Mouse (Mus musculus) thymus, postnatal 10 days (tissue): ENCODE measurements around the gene Cyct.

ENCODE experiments used
- DNase-seq, 2 experiments: peaks; one replicate each; pipeline ENCODE4 v3.0.0; 2021; ENCODE audit warnings: low spot score in 2 of 2

The Cyct gene

GRCm38 (mm10) chr2:76338215-76339156, 21.8 kb downstream of the Cyct start, which contains the start of gene Pde11a:
TSS of gene Pde11a (minus strand) at chr2:76338774.
- no peak for DNase-seq

DNA sequence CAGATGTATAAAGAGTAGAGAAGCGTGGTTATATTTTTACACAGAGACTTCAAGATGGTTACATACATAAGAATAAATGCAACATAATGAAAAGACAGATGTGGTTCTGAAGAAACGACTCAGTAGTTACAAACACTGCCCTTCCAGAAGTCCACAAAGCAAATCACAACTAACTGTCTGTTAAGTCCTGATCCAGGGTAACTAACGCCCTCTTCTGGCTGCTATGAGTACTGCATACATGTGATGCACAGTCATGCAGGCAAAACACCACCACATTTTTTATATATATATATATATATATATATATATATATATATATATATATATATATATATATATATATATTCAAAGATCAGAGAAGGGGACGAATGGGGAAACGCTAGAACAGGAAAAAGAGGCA, 25.7 kb downstream of the Cyct start:
- no peak for DNase-seq

DNA sequence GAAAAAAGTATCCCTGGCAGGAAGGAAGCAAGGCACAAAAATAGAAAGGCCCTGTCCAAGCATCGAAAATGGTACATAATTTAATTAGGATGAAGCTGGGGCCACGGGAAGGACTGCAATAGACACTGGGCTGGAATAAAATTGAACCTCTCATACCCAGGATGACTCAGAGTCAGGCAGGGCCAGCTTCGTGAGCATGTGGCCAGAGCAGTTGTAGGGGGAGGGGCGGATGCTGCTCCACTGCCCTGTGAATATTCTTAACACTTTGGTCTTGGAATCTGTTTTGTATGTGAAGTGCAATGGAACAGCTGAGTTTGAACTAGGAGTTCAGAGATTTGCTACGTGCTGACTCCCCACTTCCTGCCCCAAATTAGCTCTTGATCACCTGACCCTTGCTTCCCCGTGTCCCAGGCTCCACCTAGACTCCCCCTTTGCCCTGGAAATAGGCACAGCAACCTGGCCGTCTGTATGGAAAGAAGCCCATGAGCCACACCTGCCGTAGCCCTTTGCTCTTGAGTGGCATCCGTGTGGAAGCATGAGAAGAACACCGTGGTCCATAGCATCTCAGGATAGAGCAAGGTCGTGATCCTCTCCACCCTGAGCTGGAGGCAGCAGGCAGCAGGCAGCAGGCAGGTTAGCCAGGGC, 28.0 kb downstream of the Cyct start:
- DNase-seq: no peak

- no peak for DNase-seq
Measured at GRCm38 (mm10) chr2:76330081-76330480, 30.2 kb downstream of the Cyct start.

DNA sequence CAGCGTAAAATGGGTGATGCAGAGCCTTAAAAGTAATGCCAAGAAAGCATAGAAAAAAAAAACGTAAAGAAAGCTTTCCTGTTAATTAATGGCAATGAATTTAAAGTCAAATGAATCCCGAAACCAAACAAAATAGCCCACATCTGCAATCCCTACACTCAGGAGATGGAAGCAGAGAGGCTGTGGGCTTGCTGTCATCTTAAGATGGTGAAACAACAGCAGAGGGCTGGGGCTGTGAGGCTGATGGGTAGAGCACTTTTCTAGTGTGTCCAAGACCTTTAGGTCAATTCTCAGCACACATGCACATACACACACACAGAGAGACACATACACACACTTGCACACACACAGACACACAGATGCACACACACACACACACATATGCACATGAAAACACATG, 34.1 kb downstream of the Cyct start:
- DNase-seq: no peak

DNA sequence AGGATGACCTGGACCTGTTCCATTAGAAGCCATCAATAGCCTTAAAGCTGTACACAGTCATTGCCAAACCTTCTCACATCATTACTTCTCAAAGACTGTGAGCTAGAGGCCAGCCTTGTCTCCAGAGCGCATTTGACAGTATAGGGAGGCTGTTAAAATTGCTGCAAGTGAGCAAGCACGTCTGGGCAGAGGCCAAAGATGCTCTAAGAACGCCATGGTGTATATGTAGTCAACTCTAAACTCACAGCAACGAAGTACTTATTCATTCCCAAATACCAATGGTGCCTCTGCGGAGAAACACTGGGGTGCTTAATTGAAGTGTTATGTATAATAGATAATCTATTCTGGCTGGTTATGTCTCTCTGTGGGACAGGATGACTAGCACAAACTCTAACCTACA, 35.8 kb downstream of the Cyct start:
- no peak for DNase-seq

DNA sequence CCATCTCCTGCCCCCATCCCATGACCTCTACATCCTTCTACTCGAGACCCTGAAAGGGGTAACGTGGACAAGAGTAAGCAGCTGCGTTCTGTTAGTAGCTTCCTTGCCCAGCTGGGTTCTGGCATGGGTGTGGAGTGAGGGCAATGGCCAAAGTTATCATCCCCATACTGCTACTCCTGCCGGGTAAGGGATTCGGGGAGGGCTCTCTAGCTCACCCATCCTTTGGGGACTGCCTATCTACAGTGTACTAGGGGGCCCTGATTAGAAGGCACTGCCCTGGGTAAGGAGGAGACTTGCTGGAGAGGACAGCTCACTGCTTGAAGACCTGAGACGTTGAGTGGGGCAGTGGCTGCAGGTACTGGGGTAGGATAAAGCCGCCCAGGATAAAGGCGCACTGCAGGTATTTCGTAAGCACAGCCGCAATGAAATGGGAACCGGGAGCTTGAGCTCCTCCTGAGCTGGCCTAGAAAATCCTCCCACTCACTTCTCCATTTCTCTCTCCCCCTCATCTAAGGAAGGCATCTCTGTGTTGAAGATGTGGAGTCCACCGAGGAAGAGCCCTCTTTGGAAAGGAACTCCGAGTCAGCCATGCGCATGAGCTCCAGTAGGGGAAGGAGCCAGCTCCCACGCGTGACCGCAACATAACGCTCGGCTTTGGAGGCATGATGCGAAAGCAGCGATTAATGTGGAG, 36.9 kb downstream of the Cyct start:
- DNase-seq: no peak

DNA sequence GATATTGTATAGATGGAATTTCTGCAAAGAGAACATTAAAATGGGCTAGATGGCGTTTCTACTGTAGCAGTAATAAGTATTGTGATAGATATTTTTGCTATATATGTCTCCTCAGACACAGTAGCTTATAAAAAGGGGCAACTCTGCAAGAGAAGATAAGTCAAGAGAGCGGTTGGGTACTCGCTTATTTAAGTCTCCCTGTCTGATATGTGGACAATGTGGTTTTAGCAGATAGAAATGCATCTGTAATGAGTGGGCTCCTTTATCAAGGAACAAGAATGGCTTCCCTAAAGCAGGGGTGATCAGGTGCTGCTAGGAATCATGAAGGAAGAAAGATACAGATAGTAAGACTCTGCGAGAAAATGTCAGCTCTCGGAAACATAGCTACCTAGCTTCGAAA, 39.9 kb downstream of the Cyct start:
- no peak for DNase-seq

DNA sequence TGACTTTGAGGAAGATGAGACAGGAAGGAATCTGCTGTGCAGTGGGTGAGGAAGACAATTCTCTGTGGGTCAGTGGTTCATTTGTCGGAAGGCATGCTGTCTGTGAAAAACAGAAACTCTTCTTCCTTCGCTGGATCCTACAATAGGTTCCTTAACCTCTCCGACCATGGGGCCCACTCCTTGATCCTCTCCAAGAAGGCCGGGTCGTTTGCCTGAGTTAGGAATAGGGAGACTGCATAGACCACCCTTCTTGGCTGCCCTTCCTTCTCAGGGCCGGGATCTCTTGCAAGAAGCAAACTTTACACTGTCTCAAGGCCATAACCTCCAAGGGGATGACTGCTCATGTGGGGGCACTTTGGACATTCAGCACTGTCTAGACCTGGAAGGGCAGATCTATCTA, 41.0 kb downstream of the Cyct start:
- DNase-seq: no peak
